Mouse (Mus musculus) erythroid progenitor cell, adult 5-6 weeks (primary cell): Measurements from ENCODE around the gene Tent4b. TPM values are rescaled to one million over a fixed set of nuclear protein-coding genes. Genes with fewer than 3 reads are reported as not detected.

Experiments
- ATAC-seq: replicated peaks from 2 replicates; pipeline ENCODE4 v1.8.0; 2016; ENCODE audit warnings: moderate number of reproducible peaks, mild to moderate bottlenecking, moderate TSS enrichment, inconsistent platforms; ENCODE audit not compliant: poor library complexity, low FRiP score, severe bottlenecking
- total RNA-seq, 2 experiments: library from RNA; stranded (forward) in 1 of 2; stranded (reverse) in 1 of 2; fragments of 150-400 nt in 1 of 2; fragments of 186-747, 209-891 nt in 1 of 2; gene quantifications; 2 replicates each; pipeline versions ENCODE4 v1.2.3 to v1.2.4; 2015 to 2017; ENCODE audit warnings: low replicate concordance in 2 of 2

The Tent4b gene
- total RNA-seq, 2 experiments from 2014 or later = 24.1 to 24.7 TPM

DNA sequence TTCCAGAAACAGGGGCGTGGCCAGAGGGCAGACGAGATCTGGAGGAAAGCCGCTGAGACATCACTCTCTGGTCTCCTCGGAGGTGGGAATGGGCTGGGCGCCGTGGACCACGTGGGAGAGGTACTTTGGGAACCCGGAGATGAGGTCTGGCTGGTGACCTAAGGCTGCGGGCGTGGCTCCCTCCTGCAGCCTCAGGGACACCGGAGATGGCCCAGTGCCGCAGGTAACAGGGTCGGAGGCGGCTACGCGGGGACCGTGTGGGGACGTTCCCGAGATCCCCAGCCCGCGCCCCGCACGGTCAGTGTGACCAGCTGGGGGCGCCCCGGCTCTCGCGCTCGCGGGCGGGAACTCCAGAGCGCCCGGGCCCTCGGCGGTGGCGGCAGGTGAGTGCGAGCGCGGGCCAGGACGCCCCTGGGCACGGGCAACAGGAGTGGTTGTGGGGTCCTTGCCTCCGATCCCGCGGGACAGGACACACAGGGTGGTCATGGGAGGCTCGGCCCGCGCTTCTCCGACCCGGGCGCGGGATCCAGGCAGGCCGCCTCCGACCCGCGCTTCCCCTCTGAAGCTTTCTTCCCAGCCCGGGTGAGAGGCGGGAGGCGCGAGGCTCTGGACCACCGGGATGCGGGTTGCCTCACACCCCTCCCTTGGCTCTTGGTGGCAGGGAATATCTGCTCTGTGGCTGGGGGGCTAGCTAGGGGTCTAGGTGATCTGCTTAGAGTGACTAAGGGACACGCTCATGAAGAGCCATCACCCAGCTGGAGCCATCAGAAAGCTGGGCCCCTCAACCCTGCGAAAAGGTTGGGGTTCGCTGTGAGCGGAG is 73.4 kb downstream of the Tent4b start, which contains the start of gene Adcy7:
Gene Adcy7, plus strand, starts transcription at position 173 of the 820 bp plus-strand sequence.
- peak; percentile 65 for ATAC-seq

DNA sequence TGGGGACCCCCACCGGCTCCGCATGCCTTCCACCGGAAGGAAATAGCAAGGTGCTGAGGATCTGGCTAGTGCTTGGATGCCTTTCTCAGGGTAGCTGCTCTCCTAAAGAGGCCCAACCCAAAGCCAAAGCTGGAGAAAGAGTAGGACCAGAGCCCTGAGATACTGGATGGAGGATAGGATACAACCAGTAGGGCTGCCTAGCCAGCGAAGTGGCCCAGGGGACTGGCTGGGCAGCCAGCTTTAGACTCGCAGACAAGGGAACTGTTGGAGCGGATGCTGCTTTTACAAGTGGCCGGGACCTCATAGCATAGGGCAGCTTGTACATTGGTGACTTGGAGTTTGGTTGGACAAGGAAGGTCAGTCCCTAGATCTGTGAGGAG is 74.0 kb downstream of the Tent4b start:
- no peak for ATAC-seq

DNA sequence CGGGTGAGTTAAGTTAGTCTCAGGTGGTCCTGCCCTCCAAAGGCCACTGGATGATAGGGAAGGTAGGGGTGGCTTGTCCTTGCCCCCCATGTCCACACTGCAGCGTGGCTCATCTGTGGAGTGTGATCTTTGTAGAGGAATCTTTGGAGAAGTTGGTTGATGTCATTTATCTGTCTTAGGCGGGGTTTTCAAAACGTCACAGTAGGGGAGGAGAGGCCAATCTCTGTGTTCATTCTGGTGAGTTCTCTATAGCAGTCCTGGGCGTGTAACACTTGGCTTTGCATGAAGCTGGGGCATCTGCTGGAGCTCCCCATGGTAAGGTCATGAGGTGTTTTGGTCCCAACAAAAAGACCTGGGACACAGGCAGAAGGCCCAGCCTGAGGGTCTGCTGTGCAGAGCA is 75.1 kb downstream of the Tent4b start:
- ATAC-seq = no peak

DNA sequence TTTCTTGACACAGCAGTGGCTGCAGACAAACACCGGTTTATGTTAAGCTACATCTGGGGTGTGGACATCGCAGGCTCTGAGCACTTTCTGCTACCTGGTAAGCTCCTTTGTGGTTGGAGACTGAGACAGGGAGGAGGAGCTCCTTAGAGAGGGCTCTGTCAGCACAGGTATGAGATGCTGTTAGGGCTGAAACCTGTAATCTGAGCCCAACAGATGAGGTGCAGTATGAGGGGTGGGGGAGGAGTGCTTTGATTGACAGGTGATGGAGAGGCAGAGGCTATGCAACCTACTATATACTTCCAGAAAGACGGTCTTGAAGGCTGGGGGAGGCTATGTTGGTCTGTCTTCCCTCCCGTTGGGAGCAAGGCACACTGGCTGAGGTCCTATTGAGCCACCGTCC is 80.2 kb downstream of the Tent4b start:
- ATAC-seq = peak; percentile 50

DNA sequence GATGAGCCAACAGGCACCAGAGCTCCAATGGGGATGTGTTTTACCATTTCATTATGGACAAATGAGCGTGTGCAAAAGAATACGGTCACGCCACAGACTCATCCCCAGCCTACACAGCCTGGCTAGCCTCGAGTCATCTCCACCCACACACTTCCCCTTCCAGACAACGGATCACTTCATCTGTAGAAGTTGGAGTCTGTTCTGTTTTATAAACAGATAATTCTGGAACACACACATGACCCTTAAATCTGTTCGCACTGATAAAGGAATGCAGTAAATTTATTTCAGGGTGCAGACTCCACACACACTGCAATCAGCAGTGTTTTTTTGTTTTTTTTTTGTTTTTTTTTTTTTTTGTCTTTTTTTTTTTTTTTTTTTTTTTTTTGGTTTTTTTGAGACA is 80.7 kb downstream of the Tent4b start:
- peak; percentile 85 for ATAC-seq

DNA sequence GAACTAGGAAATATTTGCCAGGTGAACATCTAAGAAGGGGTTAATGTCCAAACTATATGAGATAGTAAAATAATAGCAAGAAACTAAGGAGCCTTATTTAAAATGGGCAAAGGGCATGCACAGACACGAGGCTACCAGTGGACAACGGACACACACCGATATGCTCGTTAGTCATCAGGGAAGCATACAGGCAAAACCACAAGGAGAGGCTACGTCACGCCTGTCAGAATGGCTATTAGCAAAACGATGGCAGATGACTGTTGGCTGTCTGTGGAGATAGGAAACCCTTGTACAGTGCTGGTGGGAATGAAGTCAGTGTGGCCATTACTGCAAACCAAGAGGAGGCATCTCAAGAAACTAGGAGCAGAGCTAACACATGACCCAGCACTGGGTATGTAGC is 81.9 kb downstream of the Tent4b start:
- no peak for ATAC-seq

DNA sequence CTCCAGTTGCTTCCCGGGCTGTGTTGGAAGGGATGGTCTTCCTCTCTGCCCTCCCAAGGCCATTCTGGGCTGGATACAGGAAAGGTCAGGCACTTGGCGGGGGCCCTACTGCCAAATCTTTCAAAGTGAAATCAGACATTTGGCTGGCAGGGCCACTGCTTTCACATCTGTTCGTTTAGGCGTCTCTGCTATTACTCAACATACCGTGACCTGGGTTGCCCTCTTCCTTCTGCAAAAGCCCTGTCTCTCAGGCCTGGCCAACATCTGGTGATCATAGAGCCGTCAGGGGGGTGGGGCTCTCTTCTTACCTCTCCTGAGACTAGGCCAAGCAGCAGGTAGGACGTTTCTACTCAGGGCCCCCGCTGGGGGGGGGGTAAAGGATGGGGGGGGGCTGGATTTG is 83.7 kb downstream of the Tent4b start:
- no peak for ATAC-seq

DNA sequence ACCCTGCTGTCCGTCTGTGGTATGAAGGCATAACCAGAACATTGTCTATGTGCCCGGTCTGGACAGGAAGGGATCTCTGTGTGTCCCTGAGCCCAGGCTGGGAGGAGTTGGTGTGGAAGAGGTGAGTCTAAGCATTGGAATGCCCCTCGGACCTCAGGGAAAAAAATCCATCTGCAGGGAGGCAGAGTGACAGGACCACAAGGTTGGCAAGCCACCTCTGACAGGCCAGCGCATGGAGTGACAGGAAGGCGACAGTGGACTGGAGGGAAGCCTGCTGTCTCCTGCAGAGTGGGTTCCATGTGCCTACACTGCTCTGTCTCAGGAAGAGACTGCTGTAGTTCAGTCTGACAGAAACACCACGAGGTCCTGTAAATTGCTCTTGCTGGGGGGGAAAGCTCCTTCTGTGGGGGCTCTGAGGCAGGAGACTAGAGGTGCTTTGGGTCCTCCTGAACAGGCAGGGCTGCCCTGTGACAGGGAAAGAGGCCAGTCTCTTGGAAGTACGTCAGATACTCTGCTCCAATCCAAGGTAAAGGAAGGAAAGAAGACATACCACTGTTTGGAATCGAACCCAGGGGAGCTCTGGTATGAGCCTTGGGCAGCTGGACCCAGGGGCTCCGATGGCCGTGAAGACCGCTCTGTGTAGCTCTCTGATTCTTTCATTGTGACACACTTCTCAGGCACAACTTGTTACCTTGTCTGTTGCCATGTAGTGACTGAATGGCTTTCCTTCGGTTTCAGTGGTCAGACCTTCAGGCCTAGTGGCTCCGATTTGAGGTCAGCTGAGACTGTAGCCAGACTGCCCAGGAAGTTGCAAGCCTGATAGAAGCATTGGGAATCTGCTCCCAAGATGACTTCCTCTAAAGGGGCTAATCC is 84.5 kb downstream of the Tent4b start:
- ATAC-seq = no peak

DNA sequence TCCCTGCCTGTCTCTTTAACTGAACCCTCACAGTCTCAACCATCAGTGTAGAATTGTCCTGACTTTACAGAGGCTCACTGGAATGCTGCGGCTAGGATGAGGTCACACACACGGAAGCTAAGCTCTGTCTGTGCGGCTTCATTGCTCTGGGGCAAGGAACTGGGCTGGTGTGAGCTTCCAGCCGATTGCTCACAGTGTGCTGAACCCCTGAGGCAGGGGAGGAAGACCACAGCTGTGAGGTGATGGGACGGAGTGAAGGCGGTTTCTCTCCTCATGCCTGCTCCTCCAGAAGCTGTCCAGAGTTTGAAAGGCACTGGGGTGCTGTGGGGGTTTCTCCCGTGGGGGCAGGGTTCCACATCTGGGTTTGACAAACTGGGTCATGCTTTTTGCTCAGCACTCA is 85.7 kb downstream of the Tent4b start:
- no peak for ATAC-seq

DNA sequence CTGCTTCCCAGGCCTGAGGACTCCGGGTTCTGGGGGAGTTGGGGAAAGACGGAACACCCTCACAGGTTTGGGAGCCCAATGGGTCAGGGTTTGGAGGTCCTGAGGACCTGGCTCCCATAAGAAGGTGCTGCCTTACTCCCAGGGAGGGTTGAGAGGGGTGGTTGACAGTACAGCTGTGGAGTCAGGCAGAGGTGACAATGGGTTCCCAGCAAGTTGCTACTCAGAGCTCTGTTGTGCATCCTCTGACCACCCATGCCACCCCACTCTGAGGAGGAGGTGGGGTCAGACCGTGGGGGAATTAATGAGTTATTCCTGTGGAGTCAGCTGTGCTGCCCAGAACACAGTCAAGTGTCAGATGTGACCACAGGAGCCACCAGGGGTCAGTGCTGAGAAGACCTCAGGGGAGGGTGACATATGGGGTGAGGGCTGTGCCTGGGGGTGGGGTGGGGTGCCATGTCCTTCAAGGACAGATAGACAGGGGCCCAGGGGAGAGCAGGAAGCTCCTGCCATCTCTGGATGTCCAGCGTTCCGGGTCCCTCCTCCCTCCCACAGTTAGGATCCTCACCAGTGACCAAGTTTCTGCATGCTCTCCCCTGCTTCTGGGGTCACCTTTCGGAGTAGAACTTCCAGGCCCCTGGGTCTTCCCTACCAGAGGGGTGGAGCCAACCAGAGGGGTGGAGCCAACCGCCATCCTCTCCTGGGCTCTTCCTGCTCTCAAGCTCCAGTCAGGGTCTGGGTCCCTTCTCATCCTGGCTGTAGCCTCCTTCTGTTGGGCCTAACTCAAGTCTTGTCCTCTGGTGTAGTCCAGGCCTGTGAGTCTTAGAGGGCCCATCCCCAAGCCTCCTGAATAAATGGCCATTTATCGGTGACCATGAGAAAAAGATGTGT is 86.7 kb downstream of the Tent4b start:
- no peak for ATAC-seq

DNA sequence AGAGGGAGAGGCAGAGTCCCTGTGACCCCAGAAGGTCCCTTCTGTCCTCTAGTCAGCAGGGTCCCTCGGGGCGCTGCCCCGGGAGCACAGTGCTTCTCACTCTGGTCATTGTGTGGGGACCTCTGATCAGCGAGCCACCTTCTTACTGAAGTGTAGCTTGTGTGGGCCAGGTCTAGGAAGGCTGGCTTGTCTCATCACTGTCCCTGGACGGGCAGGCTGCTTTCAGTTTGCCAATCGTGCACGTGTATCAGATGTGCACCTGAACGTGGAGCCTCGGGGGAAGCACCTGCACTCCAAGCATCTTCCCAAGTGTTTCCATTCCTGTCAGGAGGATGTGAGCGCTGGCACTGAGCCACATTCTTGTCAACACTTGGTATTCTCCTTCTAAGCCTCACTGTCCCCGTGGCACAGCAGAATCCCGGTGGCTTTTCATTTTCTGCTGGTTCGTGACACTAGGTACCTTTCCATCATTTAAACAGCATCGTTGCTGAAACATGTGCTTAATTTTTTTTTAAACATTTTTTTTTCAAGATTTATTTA is 87.5 kb downstream of the Tent4b start:
- ATAC-seq = no peak

DNA sequence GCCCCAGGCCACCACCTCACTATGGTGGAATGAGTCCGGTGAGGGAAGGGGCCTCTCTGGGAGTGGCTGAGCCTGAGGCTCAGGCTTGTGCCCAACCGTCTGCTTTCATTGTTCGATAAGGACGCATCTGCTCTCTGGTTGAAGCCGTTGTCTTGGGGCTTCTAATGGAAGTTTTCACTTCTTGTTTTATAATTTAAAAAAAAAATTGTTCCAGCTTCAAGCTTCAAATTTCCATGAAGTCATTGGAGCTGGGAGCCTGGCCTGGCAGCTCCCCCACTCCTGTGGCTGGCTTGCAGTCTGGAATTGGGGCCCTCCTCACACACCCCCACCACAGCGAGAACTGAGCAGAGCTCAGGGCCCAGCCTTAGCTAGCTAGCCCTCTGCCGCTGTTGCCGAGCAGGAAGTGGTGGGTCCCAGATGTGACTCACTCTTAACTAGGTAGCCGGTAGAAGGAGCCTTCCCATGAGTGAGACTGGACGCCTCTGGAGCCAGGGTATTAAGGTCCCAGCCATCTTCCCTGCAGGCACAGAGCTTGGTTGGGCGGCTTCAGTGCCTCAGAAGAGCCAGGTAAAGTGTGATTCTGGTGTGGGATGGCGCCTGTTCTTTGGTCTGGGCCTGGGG is 89.7 kb downstream of the Tent4b start:
- ATAC-seq = peak; percentile 48

DNA sequence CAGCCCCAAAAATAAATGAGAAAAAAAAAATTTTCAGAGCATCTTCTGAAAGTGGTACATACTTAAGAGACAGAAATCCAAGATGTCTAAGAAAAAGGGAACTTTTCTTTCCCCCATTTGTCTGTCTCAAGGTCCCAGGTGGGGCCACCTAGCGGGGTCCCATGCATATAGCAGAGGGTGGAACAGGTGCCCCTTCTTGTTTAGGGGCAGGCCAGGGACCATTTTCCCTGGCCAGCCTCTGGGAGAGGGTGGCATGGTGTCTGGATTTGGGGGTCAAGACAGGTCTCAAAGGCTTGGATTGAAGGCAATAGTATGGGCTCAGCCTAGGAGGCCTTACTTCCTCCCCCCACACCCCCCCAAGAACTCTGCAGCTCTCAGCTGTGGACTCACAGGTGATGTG is 90.9 kb downstream of the Tent4b start:
- no peak for ATAC-seq

DNA sequence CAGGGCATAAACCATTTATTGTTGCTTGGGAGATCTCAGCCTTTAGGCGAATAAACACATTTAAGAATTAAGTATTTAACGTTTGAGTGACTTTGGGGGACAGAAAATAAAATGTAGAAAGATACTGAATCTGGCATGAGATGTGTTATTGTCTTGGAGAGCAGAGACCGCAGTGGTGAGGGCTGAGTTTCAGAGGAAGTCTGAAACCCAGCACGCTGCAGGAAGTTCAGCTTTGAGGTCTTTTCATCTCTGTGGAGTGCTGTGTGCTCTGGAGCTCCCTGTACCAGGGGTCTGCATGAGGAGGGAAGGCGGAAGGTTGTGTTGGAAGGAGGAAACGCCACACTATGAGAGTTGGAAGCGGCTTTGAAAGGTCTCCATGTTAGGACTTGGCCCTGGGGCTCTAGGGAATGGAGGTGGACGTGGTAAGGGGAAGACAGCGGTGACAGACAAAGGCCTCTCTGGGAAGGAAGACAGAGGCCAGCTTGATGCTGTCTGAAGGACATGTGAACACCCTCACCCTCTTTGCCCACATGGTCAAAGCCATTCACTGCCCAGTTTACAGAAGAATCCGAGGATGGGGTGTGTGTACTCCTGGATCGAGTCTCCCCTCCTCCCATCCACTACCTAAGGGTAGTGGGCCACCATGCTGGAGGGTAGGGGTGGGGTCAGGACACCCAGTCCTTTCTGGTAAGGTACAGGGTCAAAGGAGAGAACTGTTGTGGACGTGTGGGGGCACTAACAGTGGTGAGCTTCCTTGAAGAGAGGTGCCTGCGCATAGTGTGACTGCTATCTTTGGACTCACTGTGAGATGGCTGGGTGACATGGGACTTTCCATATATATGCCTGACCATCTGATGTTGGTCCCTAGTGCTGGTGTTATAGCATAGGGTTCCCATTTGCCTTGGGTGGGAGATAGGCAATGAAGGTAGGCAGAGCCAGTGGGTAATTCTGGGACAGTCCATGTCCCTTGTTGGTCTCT is 91.6 kb downstream of the Tent4b start:
- ATAC-seq = no peak

DNA sequence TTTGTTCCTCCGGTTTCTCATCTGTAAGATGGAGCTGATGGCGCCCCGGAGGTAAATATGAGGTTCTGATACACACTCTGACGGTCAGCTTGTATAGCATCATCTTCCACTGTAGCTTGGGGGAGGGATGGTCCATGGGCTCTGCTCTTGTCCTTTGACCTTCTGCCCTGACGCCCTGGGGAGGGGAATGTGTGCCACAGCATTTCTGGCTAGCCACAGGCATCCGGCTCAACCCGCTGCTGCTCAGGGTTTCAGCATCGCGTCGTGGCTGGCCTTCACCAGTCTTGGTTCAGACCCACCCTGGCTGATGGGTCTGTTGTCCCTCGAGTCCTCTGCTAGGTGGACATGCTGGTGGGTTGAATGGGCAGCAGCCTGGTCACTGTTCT is 92.3 kb downstream of the Tent4b start:
- no peak for ATAC-seq

DNA sequence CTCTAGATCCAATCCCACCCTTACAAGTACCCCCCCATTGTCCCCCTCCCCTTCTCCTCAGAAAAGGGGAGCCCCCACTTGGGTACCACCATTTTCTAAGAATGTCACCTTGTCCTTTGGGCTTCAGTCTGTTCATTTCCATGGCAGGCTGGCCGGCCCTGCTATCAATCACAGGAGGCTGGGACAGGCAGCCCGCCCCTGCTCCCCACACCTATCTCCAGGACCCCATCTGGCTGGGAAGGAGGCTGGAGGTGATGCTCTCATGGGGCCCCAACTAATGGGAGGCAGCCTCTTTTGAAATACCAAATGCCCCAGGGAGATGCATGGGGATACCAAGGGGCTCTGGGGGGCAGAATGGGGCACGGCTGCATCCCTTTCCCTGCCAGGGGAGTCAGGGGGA is 93.9 kb downstream of the Tent4b start:
- no peak for ATAC-seq

DNA sequence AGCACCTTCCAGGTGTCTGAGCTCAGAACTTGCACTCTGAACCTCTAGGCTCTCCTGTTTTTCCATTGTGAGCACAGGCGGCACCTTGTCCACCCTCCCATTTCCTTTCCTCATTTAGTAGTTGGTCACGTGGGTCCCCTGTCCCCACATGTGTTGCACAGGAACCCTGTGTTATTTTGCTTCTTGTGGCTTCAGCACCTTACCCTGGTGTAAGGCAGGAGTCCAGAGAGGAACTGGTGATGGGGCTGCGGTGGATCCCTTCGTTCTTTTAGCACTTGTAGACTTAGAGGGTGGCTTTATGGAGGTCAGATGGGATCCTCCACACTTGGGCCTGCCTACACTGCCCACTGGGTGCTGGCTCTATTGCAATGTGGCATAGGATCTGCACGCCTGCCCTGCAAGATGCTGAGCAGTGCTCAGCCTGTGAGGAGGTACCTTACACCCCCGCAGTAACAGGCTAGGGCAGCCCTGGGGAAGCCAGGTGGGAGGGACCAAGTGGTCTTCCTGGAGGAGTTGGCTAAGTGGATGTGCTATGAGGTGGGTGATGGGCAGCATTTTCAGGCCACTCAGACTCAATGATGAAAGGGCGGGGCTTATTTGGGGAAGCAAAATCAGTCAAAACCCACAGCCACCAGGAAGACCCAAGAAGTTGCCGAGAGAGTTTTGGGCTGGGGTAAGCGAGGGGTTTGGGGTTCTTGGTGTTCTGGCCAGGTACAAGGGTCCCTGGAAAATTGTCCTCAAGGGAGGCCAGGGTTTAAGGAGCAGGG is 94.8 kb downstream of the Tent4b start:
- ATAC-seq = no peak

DNA sequence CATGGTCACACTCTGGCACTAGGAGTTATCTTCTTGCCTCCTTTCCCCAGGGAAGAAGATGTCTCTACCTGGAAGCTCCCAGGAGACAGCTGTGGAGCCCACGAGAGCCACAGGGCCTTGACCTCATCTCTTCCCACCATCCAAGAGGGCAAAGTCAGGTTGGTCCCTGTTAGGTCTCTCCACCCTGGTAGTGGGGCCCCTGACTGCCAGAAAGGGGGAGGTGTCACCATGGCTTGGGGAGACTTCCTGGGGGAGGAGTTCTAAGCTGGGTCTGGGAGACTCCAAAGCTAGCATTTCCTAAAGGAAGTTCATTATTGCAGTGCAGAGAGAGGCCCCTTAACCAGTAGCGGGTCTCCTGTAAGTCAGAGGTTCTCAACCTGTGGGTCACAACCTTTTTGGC is 96.0 kb downstream of the Tent4b start:
- ATAC-seq = no peak
